In genomic region chr15:88247974-88248625, GRCm38 (mm10) we compare ENCODE assay signal across 9 mouse cellular contexts.
DNase-seq lines count a peak whose midpoint lies in the region; ATAC-seq and TF ChIP-seq lines count a peak whose summit lies in the region.
"Had no signal": no experiment of that assay in that cellular context is flagged by ENCODE, and none has a peak within 500 bp of the region (broad histone marks: within the 10 kb centered on the region; RNA-seq: fewer than 3 reads in every experiment).

No protein-coding gene starts in this region.

- H3K9me3 ChIP-seq in hindbrain, embryonic 14.5 days (ENCODE audit: control insufficient read depth, low read length) = no peaks in the 10 kb centered on the region
- no peaks in the 10 kb centered on the region for H3K9me3 ChIP-seq in midbrain, embryonic 10.5 days (replicated peaks)
- H3K9me3 ChIP-seq: limb, embryonic 13.5 days had no signal

- no peak overlapping the region for H3K27ac ChIP-seq in cerebellum, adult 2 months (ENCODE audit: insufficient read depth, low read length)
- no peak overlapping the region for H3K27ac ChIP-seq in hindbrain, embryonic 14.5 days
- no peak overlapping the region for H3K27ac ChIP-seq in midbrain, embryonic 10.5 days (replicated peaks)
- no peak overlapping the region for H3K27ac ChIP-seq in small intestine, adult 2 months (ENCODE audit: insufficient read depth, low read depth, low read length)
- H3K27ac ChIP-seq: limb, embryonic 13.5 days had no signal

- WGBS in cerebellum, adult 2 months = 11% methylated on average over 14 of the region's 14 CpGs
- WGBS in hindbrain, embryonic 14.5 days = 26% methylated on average over 14 of the region's 14 CpGs
- 30% methylated on average over 14 of the region's 14 CpGs for WGBS in midbrain, embryonic 10.5 days
- 33% methylated on average over 14 of the region's 14 CpGs for WGBS in small intestine, adult 2 months

- no peak overlapping the region for H3K4me2 ChIP-seq in hindbrain, embryonic 14.5 days (replicated peaks)
- H3K4me2 ChIP-seq: limb, embryonic 13.5 days had no signal

- TF ChIP-seq POLR2A in cerebellum, adult 2 months (IDR thresholded peaks at IDR 0.05; ENCODE audit: borderline replicate concordance, insufficient read depth, low read length) = no peak
- TF ChIP-seq POLR2A in small intestine, adult 2 months (IDR thresholded peaks at IDR 0.05; ENCODE audit: low read depth, low read length) = no peak

- H3K9ac ChIP-seq in hindbrain, embryonic 14.5 days = no peak overlapping the region
- H3K9ac ChIP-seq: limb, embryonic 13.5 days had no signal

- TF ChIP-seq CTCF in cerebellum, adult 2 months (IDR thresholded peaks at IDR 0.05; ENCODE audit: borderline replicate concordance, insufficient read depth, low read depth, low read length) = peak; percentile 96
- TF ChIP-seq CTCF in small intestine, adult 2 months (IDR thresholded peaks at IDR 0.05; ENCODE audit: extremely low read depth, insufficient read length, insufficient replicate concordance, low read depth, low read length) = peak; percentile 54; the same call in 1 of the 2 replicates

- H3K27me3 ChIP-seq in cerebellum, adult 2 months (ENCODE audit: control insufficient read depth, insufficient read depth, low read length) = no peaks in the 10 kb centered on the region
- H3K27me3 ChIP-seq in hindbrain, embryonic 14.5 days (ENCODE audit: control insufficient read depth, insufficient read depth, low read length) = no peaks in the 10 kb centered on the region
- H3K27me3 ChIP-seq in midbrain, embryonic 10.5 days (ENCODE audit: low read depth, poor library complexity, severe bottlenecking) = peaks cover 12% of the 10 kb centered on the region
- no peaks in the 10 kb centered on the region for H3K27me3 ChIP-seq in small intestine, adult 2 months (ENCODE audit: control insufficient read depth, insufficient read depth, low read length)

- H3K4me3 ChIP-seq in cerebellum, adult 2 months (replicated peaks; ENCODE audit: insufficient read depth, low read depth, low read length) = peak overlapping the region; percentile 6
- H3K4me3 ChIP-seq in hindbrain, embryonic 14.5 days (replicated peaks; ENCODE audit: low read length) = no peak overlapping the region
- H3K4me3 ChIP-seq in midbrain, embryonic 10.5 days = no peak overlapping the region
- no peak overlapping the region for H3K4me3 ChIP-seq in small intestine, adult 2 months (ENCODE audit: low read depth, low read length)
- H3K4me3 ChIP-seq: limb, embryonic 13.5 days had no signal

- no peaks in the 10 kb centered on the region for H3K36me3 ChIP-seq in hindbrain, embryonic 14.5 days (replicated peaks; ENCODE audit: control insufficient read depth, insufficient read depth)
- no peaks in the 10 kb centered on the region for H3K36me3 ChIP-seq in midbrain, embryonic 10.5 days
- H3K36me3 ChIP-seq in small intestine, adult 2 months (ENCODE audit: control insufficient read depth, insufficient read depth, low read length) = no peaks in the 10 kb centered on the region
- H3K36me3 ChIP-seq: limb, embryonic 13.5 days had no signal

- peak; percentile 40 for DNase-seq in WW6 (ENCODE audit: low read depth, low spot score)
- peak; percentile 85 to 94 for DNase-seq in cerebellum, adult 2 months
- DNase-seq in forelimb bud, embryonic 11.5 days (ENCODE audit: low read depth, low spot score) = peak; percentile 78
- DNase-seq in hindbrain, embryonic 14.5 days (ENCODE audit: low spot score) = peak; percentile 95
- peak; percentile 88 to 89 for DNase-seq in layer of hippocampus, postnatal 36 days
- DNase-seq in midbrain, embryonic 10.5 days (ENCODE audit: low spot score) = peak; percentile 87

- peaks cover 4% of the 10 kb centered on the region; the same call in 1 of the 2 replicates for H3K4me1 ChIP-seq in cerebellum, adult 2 months (ENCODE audit: control insufficient read depth, insufficient read depth, low read length)
- peaks cover 9% of the 10 kb centered on the region for H3K4me1 ChIP-seq in hindbrain, embryonic 14.5 days (replicated peaks; ENCODE audit: control insufficient read depth, insufficient read depth, low read length)
- peaks cover 13% of the 10 kb centered on the region for H3K4me1 ChIP-seq in midbrain, embryonic 10.5 days
- no peaks in the 10 kb centered on the region for H3K4me1 ChIP-seq in small intestine, adult 2 months (ENCODE audit: control insufficient read depth, insufficient read depth, insufficient read length, low read length)

- ATAC-seq in hindbrain, embryonic 14.5 days (ENCODE audit: low FRiP score) = no peak
- no peak for ATAC-seq in inflammation-experienced regulatory T-cells, adult 6 months

Comparison
In these comparisons a context has a peak if more than half of its experiments do, and no peak if none do; other contexts are left out.
1. DNase-seq: peak in every context shown above with its lines; median percentile 95 in hindbrain, embryonic 14.5 days; 90 in cerebellum, adult 2 months; 88 in layer of hippocampus, postnatal 36 days; 87 in midbrain, embryonic 10.5 days; 78 in forelimb bud, embryonic 11.5 days; 40 in WW6.